8 mouse cellular contexts compared by ENCODE assay signal in the genomic region with DNA sequence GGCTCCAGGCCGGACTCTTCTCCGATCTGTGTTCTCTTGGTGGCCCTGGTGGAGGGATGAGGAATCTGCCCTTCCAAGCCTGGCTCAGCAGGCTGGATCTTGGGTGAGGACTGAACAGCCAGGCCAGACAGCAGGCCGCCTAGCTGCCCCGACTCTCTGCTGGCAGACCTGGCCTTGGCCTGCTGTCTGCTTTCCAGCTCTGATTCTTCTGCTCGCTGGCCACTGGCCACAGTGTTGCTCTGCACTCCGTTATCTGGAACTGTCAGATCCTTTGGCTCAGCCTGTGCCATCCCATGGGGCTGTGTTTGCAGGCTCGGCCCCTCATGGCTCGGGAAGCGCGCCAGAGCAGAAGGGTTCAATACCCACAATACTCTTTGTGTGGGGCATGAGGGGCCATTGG.
DNase-seq lines count a peak whose midpoint lies in the region; ATAC-seq and TF ChIP-seq lines count a peak whose summit lies in the region.

No protein-coding gene starts in this region.

- no peak for DNase-seq in forebrain, embryonic 11.5 days (ENCODE audit: low spot score)
- DNase-seq in gastrocnemius, adult 2 months: peak; percentile 83
- peak; percentile 55 for DNase-seq in lung, postnatal 10 days
- DNase-seq in testis, postnatal 14 days (ENCODE audit: low spot score): peak; percentile 85

- ATAC-seq in forebrain, embryonic 13.5 days: peak; percentile 74
- ATAC-seq in forebrain, embryonic 11.5 days (replicated peaks; ENCODE audit: low FRiP score): no peak
- peak; percentile 97 for ATAC-seq in cerebellum, adult (ENCODE audit: insufficient number of reproducible peaks, low FRiP score, low TSS enrichment)
- ATAC-seq in hindbrain, embryonic 16.5 days: peak; percentile 96
- no peak for ATAC-seq in kidney, embryonic 16.5 days (ENCODE audit: low FRiP score, low TSS enrichment)

- H3K4me2 ChIP-seq in forebrain, embryonic 13.5 days: no peak overlapping the region
- H3K4me2 ChIP-seq in forebrain, embryonic 11.5 days (ENCODE audit: low read depth, low read length, severe bottlenecking): no peak overlapping the region
- no peak overlapping the region for H3K4me2 ChIP-seq in hindbrain, embryonic 16.5 days (ENCODE audit: low read length)
- H3K4me2 ChIP-seq in kidney, embryonic 16.5 days (replicated peaks; ENCODE audit: low read depth, low read length): no peak overlapping the region

- no peak overlapping the region for H3K4me3 ChIP-seq in forebrain, embryonic 13.5 days
- H3K4me3 ChIP-seq in forebrain, embryonic 11.5 days (ENCODE audit: low read depth, low read length): no peak overlapping the region
- H3K4me3 ChIP-seq in gastrocnemius, adult 2 months: no peak overlapping the region
- H3K4me3 ChIP-seq in hindbrain, embryonic 16.5 days (ENCODE audit: low read length): no peak overlapping the region
- no peak overlapping the region for H3K4me3 ChIP-seq in kidney, embryonic 16.5 days (ENCODE audit: low read length)

- peaks cover 27% of the 10 kb centered on the region for H3K4me1 ChIP-seq in forebrain, embryonic 13.5 days
- H3K4me1 ChIP-seq in forebrain, embryonic 11.5 days (replicated peaks; ENCODE audit: control insufficient read depth, insufficient read depth, low read length): peaks cover 9% of the 10 kb centered on the region; the same call in 1 of the 2 replicates
- H3K4me1 ChIP-seq in hindbrain, embryonic 16.5 days (ENCODE audit: control insufficient read depth, insufficient read depth, low read depth, low read length): peaks cover 2% of the 10 kb centered on the region; the same call in 1 of the 2 replicates
- peaks cover 9% of the 10 kb centered on the region for H3K4me1 ChIP-seq in kidney, embryonic 16.5 days (ENCODE audit: insufficient read depth, low read length)

- H3K27me3 ChIP-seq in forebrain, embryonic 13.5 days: no peaks in the 10 kb centered on the region
- H3K27me3 ChIP-seq in forebrain, embryonic 11.5 days (ENCODE audit: control insufficient read depth, insufficient read depth, low read length): no peaks in the 10 kb centered on the region
- H3K27me3 ChIP-seq in hindbrain, embryonic 16.5 days (replicated peaks; ENCODE audit: control insufficient read depth, insufficient read depth, low read length): no peaks in the 10 kb centered on the region
- H3K27me3 ChIP-seq in kidney, embryonic 16.5 days (ENCODE audit: insufficient read depth, low read length): no peaks in the 10 kb centered on the region

- no peak overlapping the region for H3K9ac ChIP-seq in forebrain, embryonic 13.5 days
- H3K9ac ChIP-seq in forebrain, embryonic 11.5 days (ENCODE audit: low read length): no peak overlapping the region
- H3K9ac ChIP-seq in hindbrain, embryonic 16.5 days (ENCODE audit: low read depth, low read length): no peak overlapping the region
- no peak overlapping the region for H3K9ac ChIP-seq in kidney, embryonic 16.5 days (replicated peaks; ENCODE audit: low read length)

- H3K9me3 ChIP-seq in forebrain, embryonic 13.5 days (replicated peaks): 0 out of 2 replicates have a peak, but pooled peaks cover 2% of the 10 kb centered on the region
- H3K9me3 ChIP-seq in forebrain, embryonic 11.5 days (ENCODE audit: control insufficient read depth, low read length): no peaks in the 10 kb centered on the region; the same call in 1 of the 2 replicates
- H3K9me3 ChIP-seq in hindbrain, embryonic 16.5 days (ENCODE audit: control insufficient read depth, low read length): peaks cover 2% of the 10 kb centered on the region; the same call in 1 of the 2 replicates
- H3K9me3 ChIP-seq in kidney, embryonic 16.5 days (ENCODE audit: low read length): no peaks in the 10 kb centered on the region

- H3K36me3 ChIP-seq in forebrain, embryonic 13.5 days (ENCODE audit: poor library complexity, severe bottlenecking): no peaks in the 10 kb centered on the region
- no peaks in the 10 kb centered on the region for H3K36me3 ChIP-seq in forebrain, embryonic 11.5 days (ENCODE audit: control insufficient read depth, insufficient read depth, low read length)
- no peaks in the 10 kb centered on the region for H3K36me3 ChIP-seq in hindbrain, embryonic 16.5 days (ENCODE audit: control insufficient read depth, insufficient read depth, low read length)
- no peaks in the 10 kb centered on the region for H3K36me3 ChIP-seq in kidney, embryonic 16.5 days (ENCODE audit: insufficient read depth, low read length)

- 68% methylated on average over 10 of the region's 10 CpGs for WGBS in forebrain, embryonic 13.5 days
- WGBS in forebrain, embryonic 11.5 days: 85% methylated on average over 10 of the region's 10 CpGs
- WGBS in hindbrain, embryonic 16.5 days: 52% methylated on average over 10 of the region's 10 CpGs
- WGBS in kidney, embryonic 16.5 days: 77% methylated on average over 10 of the region's 10 CpGs

- intact Hi-C loops in gastrocnemius, adult 2 months (cut with DNase I): no loop called here

- H3K27ac ChIP-seq in forebrain, embryonic 13.5 days: no peak overlapping the region
- H3K27ac ChIP-seq in forebrain, embryonic 11.5 days (ENCODE audit: low read depth, low read length): no peak overlapping the region
- no peak overlapping the region for H3K27ac ChIP-seq in gastrocnemius, adult 2 months
- no peak overlapping the region; the same call in 1 of the 2 replicates for H3K27ac ChIP-seq in hindbrain, embryonic 16.5 days (ENCODE audit: low read depth, low read length)
- H3K27ac ChIP-seq in kidney, embryonic 16.5 days (ENCODE audit: low read length): no peak overlapping the region

- peak; percentile 52 for TF ChIP-seq CTCF in gastrocnemius, adult 2 months (IDR thresholded peaks at IDR 0.05)

Comparison
In these comparisons a context has a peak if more than half of its experiments do, and no peak if none do; other contexts are left out.
1. ATAC-seq: peak in forebrain, embryonic 13.5 days (single experiment), cerebellum, adult (single experiment) and hindbrain, embryonic 16.5 days (single experiment); none in forebrain, embryonic 11.5 days (single experiment) and kidney, embryonic 16.5 days (single experiment).